Mouse (Mus musculus): ENCODE measurements at regions not wholly inside any gene's neighbourhood (a gene's known extent, or its start where the extent isn't known, plus 50 kb on each side); places are given as distances from the start of the nearest gene placed in this dataset.

DNA sequence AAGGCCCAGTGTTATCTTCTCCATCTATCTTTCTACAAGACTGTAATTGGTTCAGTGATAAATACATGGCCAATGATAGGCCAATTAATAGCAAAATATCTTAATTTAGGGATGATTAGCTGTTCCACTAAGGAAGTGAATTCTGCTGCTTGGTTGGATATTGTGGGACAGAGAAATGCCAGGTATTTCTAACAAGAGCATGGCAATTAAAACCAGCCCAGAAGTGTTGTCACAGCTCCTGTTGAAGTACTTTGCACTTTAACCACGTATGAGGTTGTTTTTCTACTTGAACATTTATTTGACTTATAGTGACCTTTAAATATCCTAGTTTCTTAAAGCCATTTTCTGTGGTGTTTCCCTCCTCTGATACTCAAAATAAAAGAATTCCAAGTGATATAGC is 65.7 kb upstream of the Acsl4 start:
- H3K36me3 ChIP-seq (ENCODE audit: control insufficient read depth, insufficient read depth, low read length, poor library complexity, severe bottlenecking) = no peaks in the 10 kb centered on the region
- in situ Hi-C loops (cut with MboI; ENCODE audit: low sequenced_read_pairs in 2 of 2, unreplicated experiment in 2 of 2) = no loop called here
- H3K9me3 ChIP-seq (ENCODE audit: control insufficient read depth, insufficient read depth, low read depth, low read length) = no peaks in the 10 kb centered on the region
- no peak overlapping the region for H3K9ac ChIP-seq (ENCODE audit: insufficient read depth, low read depth, low read length, poor library complexity, severe bottlenecking)
- H3K4me1 ChIP-seq (ENCODE audit: control insufficient read depth in 2 of 2, insufficient read depth in 2 of 2, low read length in 2 of 2, poor library complexity in 1 of 2) = no peaks in the 10 kb centered on the region
- no peak overlapping the region for H3K4me3 ChIP-seq (ENCODE audit: insufficient read depth in 1 of 2, low read depth in 1 of 2, low read length in 2 of 2, poor library complexity in 1 of 2, severe bottlenecking in 1 of 2)
- DNase-seq (ENCODE audit: low read depth, low spot score) = no peak
- H3K27ac ChIP-seq (ENCODE audit: insufficient read depth, low read depth, low read length, poor library complexity, severe bottlenecking) = no peak overlapping the region
- no peak for TF ChIP-seq MAFK (IDR thresholded peaks at IDR 0.05; ENCODE audit: insufficient read depth, low read depth, low read length)
- no peak for TF ChIP-seq HCFC1 (IDR thresholded peaks at IDR 0.05; ENCODE audit: borderline replicate concordance, insufficient read depth, low read length)
- no peak for TF ChIP-seq CHD2 (IDR thresholded peaks at IDR 0.05; ENCODE audit: low read depth, low read length)
- TF ChIP-seq ZNF384 (IDR thresholded peaks at IDR 0.05; ENCODE audit: low read depth, low read length) = no peak
- TF ChIP-seq ZC3H11A (IDR thresholded peaks at IDR 0.05; ENCODE audit: borderline replicate concordance, low read depth, low read length) = no peak

DNA sequence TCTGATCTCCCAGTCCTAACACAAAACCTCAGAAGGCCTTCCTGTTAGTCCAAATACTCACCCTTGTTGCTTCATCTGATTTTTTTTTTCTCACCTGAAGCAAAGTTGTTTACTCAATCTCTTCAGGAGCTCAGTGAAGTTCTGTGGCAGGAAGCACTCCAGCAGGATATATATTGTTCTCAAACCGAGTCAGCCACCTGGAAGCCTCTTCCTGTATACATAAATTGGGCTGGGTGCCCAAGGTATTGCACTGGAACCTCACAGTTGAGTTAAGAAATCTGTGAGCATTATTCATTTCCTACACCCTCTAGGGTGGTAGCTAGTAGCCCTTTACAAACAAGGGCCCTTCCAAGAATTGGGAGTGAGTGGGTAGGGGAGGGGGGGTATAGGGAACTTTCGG is 73.8 kb upstream of the Acsl4 start:
- Histone ChIP-seq H3K9me3 (ENCODE audit: control insufficient read depth, insufficient read depth, low read depth, low read length) (no peaks in the 10 kb centered on the region), H3K4me3 (ENCODE audit: insufficient read depth in 1 of 2, low read depth in 1 of 2, low read length in 2 of 2, poor library complexity in 1 of 2, severe bottlenecking in 1 of 2) (no peak overlapping the region), H3K36me3 (ENCODE audit: control insufficient read depth, insufficient read depth, low read length, poor library complexity, severe bottlenecking) (no peaks in the 10 kb centered on the region), H3K4me1 (ENCODE audit: control insufficient read depth in 2 of 2, insufficient read depth in 2 of 2, low read length in 2 of 2, poor library complexity in 1 of 2) (peaks cover 4 to 5% of the 10 kb centered on the region in 2 experiments; a peak in 2 of 4 replicates), H3K27ac (ENCODE audit: insufficient read depth, low read depth, low read length, poor library complexity, severe bottlenecking) (no peak overlapping the region), H3K9ac (ENCODE audit: insufficient read depth, low read depth, low read length, poor library complexity, severe bottlenecking) (no peak overlapping the region)
- in situ Hi-C loops (cut with MboI; ENCODE audit: low sequenced_read_pairs in 2 of 2, unreplicated experiment in 2 of 2) = no loop called here
- DNase-seq (ENCODE audit: low read depth, low spot score) = no peak
- TF ChIP-seq CHD2 (IDR thresholded peaks at IDR 0.05; ENCODE audit: low read depth, low read length) (no peak), HCFC1 (IDR thresholded peaks at IDR 0.05; ENCODE audit: borderline replicate concordance, insufficient read depth, low read length) (no peak), ZNF384 (IDR thresholded peaks at IDR 0.05; ENCODE audit: low read depth, low read length) (no peak), ZC3H11A (IDR thresholded peaks at IDR 0.05; ENCODE audit: borderline replicate concordance, low read depth, low read length) (no peak), MAFK (IDR thresholded peaks at IDR 0.05; ENCODE audit: insufficient read depth, low read depth, low read length) (no peak)

DNA sequence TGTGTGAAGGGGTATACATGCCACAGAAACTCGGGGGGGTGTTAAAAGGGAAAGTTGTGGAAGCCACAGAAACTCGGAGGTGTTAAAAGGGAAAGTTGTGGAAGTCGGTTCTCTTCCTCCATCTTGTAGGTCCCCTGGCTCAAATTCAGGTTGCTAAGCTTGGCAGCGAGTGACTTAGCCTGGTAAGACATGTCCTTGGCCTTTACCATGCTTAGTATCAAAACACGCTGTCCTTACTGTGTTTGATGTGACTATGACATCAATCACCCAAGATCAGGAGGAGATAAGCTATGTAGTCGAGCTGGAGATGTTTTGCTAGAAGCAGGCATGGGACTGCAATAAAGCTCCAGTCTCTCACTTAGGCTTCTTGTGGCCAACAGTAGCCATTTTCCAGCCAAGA is 74.4 kb upstream of the Acsl4 start:
- no peaks in the 10 kb centered on the region for H3K9me3 ChIP-seq (ENCODE audit: control insufficient read depth, insufficient read depth, low read depth, low read length)
- in situ Hi-C loops (cut with MboI; ENCODE audit: low sequenced_read_pairs in 2 of 2, unreplicated experiment in 2 of 2) = no loop called here
- no peak overlapping the region for H3K4me3 ChIP-seq (ENCODE audit: insufficient read depth in 1 of 2, low read depth in 1 of 2, low read length in 2 of 2, poor library complexity in 1 of 2, severe bottlenecking in 1 of 2)
- no peak for DNase-seq (ENCODE audit: low read depth, low spot score)
- peaks cover 4 to 5% of the 10 kb centered on the region in 2 experiments; a peak in 2 of 4 replicates for H3K4me1 ChIP-seq (ENCODE audit: control insufficient read depth in 2 of 2, insufficient read depth in 2 of 2, low read length in 2 of 2, poor library complexity in 1 of 2)
- no peaks in the 10 kb centered on the region for H3K36me3 ChIP-seq (ENCODE audit: control insufficient read depth, insufficient read depth, low read length, poor library complexity, severe bottlenecking)
- no peak overlapping the region for H3K9ac ChIP-seq (ENCODE audit: insufficient read depth, low read depth, low read length, poor library complexity, severe bottlenecking)
- TF ChIP-seq MAFK (IDR thresholded peaks at IDR 0.05; ENCODE audit: insufficient read depth, low read depth, low read length) (no peak), CHD2 (IDR thresholded peaks at IDR 0.05; ENCODE audit: low read depth, low read length) (no peak), ZNF384 (IDR thresholded peaks at IDR 0.05; ENCODE audit: low read depth, low read length) (no peak), ZC3H11A (IDR thresholded peaks at IDR 0.05; ENCODE audit: borderline replicate concordance, low read depth, low read length) (no peak), HCFC1 (IDR thresholded peaks at IDR 0.05; ENCODE audit: borderline replicate concordance, insufficient read depth, low read length) (no peak)
- no peak overlapping the region for H3K27ac ChIP-seq (ENCODE audit: insufficient read depth, low read depth, low read length, poor library complexity, severe bottlenecking)

- H3K9me3 ChIP-seq (ENCODE audit: control insufficient read depth, insufficient read depth, low read depth, low read length) = no peaks in the 10 kb centered on the region
- no peak overlapping the region for H3K9ac ChIP-seq (ENCODE audit: insufficient read depth, low read depth, low read length, poor library complexity, severe bottlenecking)
- in situ Hi-C loops (cut with MboI; ENCODE audit: low sequenced_read_pairs in 2 of 2, unreplicated experiment in 2 of 2) = no loop called here
- peak; percentile 49 for DNase-seq (ENCODE audit: low read depth, low spot score)
- no peak for TF ChIP-seq CHD2 (IDR thresholded peaks at IDR 0.05; ENCODE audit: low read depth, low read length)
- TF ChIP-seq ZNF384 (IDR thresholded peaks at IDR 0.05; ENCODE audit: low read depth, low read length) = peak; percentile 64; the same call in 1 of the 2 replicates
- H3K4me1 ChIP-seq (ENCODE audit: control insufficient read depth in 2 of 2, insufficient read depth in 2 of 2, low read length in 2 of 2, poor library complexity in 1 of 2) = peaks cover 4 to 5% of the 10 kb centered on the region in 2 experiments; a peak in 2 of 4 replicates
- H3K27ac ChIP-seq (ENCODE audit: insufficient read depth, low read depth, low read length, poor library complexity, severe bottlenecking) = peak overlapping the region; percentile 48; the same call in 1 of the 2 replicates
- H3K36me3 ChIP-seq (ENCODE audit: control insufficient read depth, insufficient read depth, low read length, poor library complexity, severe bottlenecking) = no peaks in the 10 kb centered on the region
- no peak overlapping the region for H3K4me3 ChIP-seq (ENCODE audit: insufficient read depth in 1 of 2, low read depth in 1 of 2, low read length in 2 of 2, poor library complexity in 1 of 2, severe bottlenecking in 1 of 2)
Observed at GRCm38 (mm10) chrX:142467850-142468256, 77.5 kb upstream of the Acsl4 start.

- in situ Hi-C loops (cut with MboI; ENCODE audit: low sequenced_read_pairs in 2 of 2, unreplicated experiment in 2 of 2) = no loop called here
- Histone ChIP-seq H3K36me3 (ENCODE audit: control insufficient read depth, insufficient read depth, low read length, poor library complexity, severe bottlenecking) (no peaks in the 10 kb centered on the region), H3K4me1 (ENCODE audit: control insufficient read depth in 2 of 2, insufficient read depth in 2 of 2, low read length in 2 of 2, poor library complexity in 1 of 2) (peaks cover 4 to 5% of the 10 kb centered on the region in 2 experiments; a peak in 2 of 4 replicates), H3K27ac (ENCODE audit: insufficient read depth, low read depth, low read length, poor library complexity, severe bottlenecking) (peak overlapping the region; percentile 48), H3K9me3 (ENCODE audit: control insufficient read depth, insufficient read depth, low read depth, low read length) (no peaks in the 10 kb centered on the region), H3K4me3 (ENCODE audit: insufficient read depth in 1 of 2, low read depth in 1 of 2, low read length in 2 of 2, poor library complexity in 1 of 2, severe bottlenecking in 1 of 2) (no peak overlapping the region), H3K9ac (ENCODE audit: insufficient read depth, low read depth, low read length, poor library complexity, severe bottlenecking) (no peak overlapping the region)
- TF ChIP-seq ZNF384 (IDR thresholded peaks at IDR 0.05; ENCODE audit: low read depth, low read length) (no peak), HCFC1 (IDR thresholded peaks at IDR 0.05; ENCODE audit: borderline replicate concordance, insufficient read depth, low read length) (no peak), ZC3H11A (IDR thresholded peaks at IDR 0.05; ENCODE audit: borderline replicate concordance, low read depth, low read length) (no peak), MAFK (IDR thresholded peaks at IDR 0.05; ENCODE audit: insufficient read depth, low read depth, low read length) (no peak)
- no peak for DNase-seq (ENCODE audit: low read depth, low spot score)
Observed at GRCm38 (mm10) chrX:142468388-142468787, 78.1 kb upstream of the Acsl4 start.
